23 mouse cellular contexts compared by ENCODE assay signal in genomic region chr17:52878964-52879363, GRCm38 (mm10).
A peak's percentile ranks its signal among the peaks of the same experiment; 100 is the strongest.
DNase-seq lines count a peak whose midpoint lies in the region; ATAC-seq and TF ChIP-seq lines count a peak whose summit lies in the region.
"Had no signal": no experiment of that assay in that cellular context is flagged by ENCODE, and none has a peak within 500 bp of the region (broad histone marks: within the 10 kb centered on the region; RNA-seq: fewer than 3 reads in every experiment).

No protein-coding gene starts in this region.

- H3K36me3 ChIP-seq in lung, embryonic 14.5 days (ENCODE audit: insufficient read depth): no peaks in the 10 kb centered on the region
- H3K36me3 ChIP-seq in lung, embryonic 15.5 days: no peaks in the 10 kb centered on the region
- no peaks in the 10 kb centered on the region for H3K36me3 ChIP-seq in lung, postnatal 0 days (ENCODE audit: insufficient read depth, low read length)
- no peaks in the 10 kb centered on the region for H3K36me3 ChIP-seq in lung, embryonic 16.5 days (ENCODE audit: control insufficient read depth, insufficient read depth, low read length)
- H3K36me3 ChIP-seq: G1E had no signal

- H3K9ac ChIP-seq in lung, embryonic 14.5 days: no peak overlapping the region
- no peak overlapping the region for H3K9ac ChIP-seq in lung, embryonic 15.5 days
- no peak overlapping the region for H3K9ac ChIP-seq in lung, postnatal 0 days (replicated peaks; ENCODE audit: low read depth)
- no peak overlapping the region for H3K9ac ChIP-seq in lung, embryonic 16.5 days (ENCODE audit: low read length)

- no peak overlapping the region for H3K4me3 ChIP-seq in lung, embryonic 14.5 days (ENCODE audit: low read depth, low read length)
- no peak overlapping the region for H3K4me3 ChIP-seq in lung, embryonic 15.5 days
- H3K4me3 ChIP-seq in lung, postnatal 0 days (ENCODE audit: low read depth, low read length): no peak overlapping the region
- H3K4me3 ChIP-seq in lung, embryonic 16.5 days (ENCODE audit: low read length): no peak overlapping the region

- no peak; the same call in 1 of the 2 replicates for ATAC-seq in lung, embryonic 14.5 days (ENCODE audit: insufficient read depth)
- peak; percentile 59; the same call in 1 of the 2 replicates for ATAC-seq in lung, embryonic 15.5 days (ENCODE audit: borderline replicate concordance, extremely low read depth, low FRiP score, low TSS enrichment)
- no peak for ATAC-seq in lung, postnatal 0 days
- ATAC-seq in lung, embryonic 16.5 days (ENCODE audit: low read depth): peak; percentile 70; the same call in 1 of the 2 replicates
- ATAC-seq: activated CD4-positive, CD25-positive, alpha-beta regulatory T cell, adult 4 months; CD4-positive, CD25-positive, alpha-beta regulatory T cell, adult 4 months; Patski had no signal

- peak; percentile 51 for DNase-seq in lung, embryonic 14.5 days
- no peak for DNase-seq in lung, postnatal 10 days
- no peak for DNase-seq in lung, postnatal 0 days (ENCODE audit: low spot score)
- no peak for DNase-seq in lung, adult 18-20 months
- peak; percentile 14 for DNase-seq in ZHBTc4 (ENCODE audit: low read depth, low spot score)
- no peak for DNase-seq in urinary bladder, adult 2 months (ENCODE audit: low spot score)
- DNase-seq: adrenal gland, adult 2 months; adrenal gland, adult 8-10 months; adrenal gland, postnatal 10 days; adrenal gland, postnatal 14 days; adrenal gland, postnatal 25 days; adrenal gland, postnatal 36 days; B cell, adult 2 months; cerebellum, adult 11 months; cerebellum, adult 11-12 months; cerebellum, adult 18-20 months had no signal

- no peak for TF ChIP-seq EP300 in lung, postnatal 0 days (IDR thresholded peaks at IDR 0.05)

- no peak; the same call in 1 of the 2 replicates for TF ChIP-seq CTCF in lung, embryonic 14.5 days (IDR thresholded peaks at IDR 0.05; ENCODE audit: low read depth)
- TF ChIP-seq CTCF in lung, postnatal 0 days (IDR thresholded peaks at IDR 0.05): no peak

- no peak overlapping the region for H3K27ac ChIP-seq in lung, embryonic 14.5 days (ENCODE audit: low read depth)
- no peak overlapping the region for H3K27ac ChIP-seq in lung, embryonic 15.5 days
- H3K27ac ChIP-seq in lung, postnatal 0 days (ENCODE audit: low read length): no peak overlapping the region
- no peak overlapping the region for H3K27ac ChIP-seq in lung, embryonic 16.5 days (ENCODE audit: low read length)

- H3K9me3 ChIP-seq in lung, embryonic 14.5 days (ENCODE audit: low read depth, low read length): no peaks in the 10 kb centered on the region
- no peaks in the 10 kb centered on the region for H3K9me3 ChIP-seq in lung, embryonic 15.5 days
- H3K9me3 ChIP-seq in lung, postnatal 0 days (ENCODE audit: low read length): no peaks in the 10 kb centered on the region
- H3K9me3 ChIP-seq in lung, embryonic 16.5 days (ENCODE audit: control insufficient read depth, low read length): no peaks in the 10 kb centered on the region

- WGBS in lung, embryonic 14.5 days: 29% methylated on average over 1 of the region's 1 CpGs
- 32% methylated on average over 1 of the region's 1 CpGs for WGBS in lung, embryonic 15.5 days
- WGBS in lung, postnatal 0 days: 17% methylated on average over 1 of the region's 1 CpGs
- 36% methylated on average over 1 of the region's 1 CpGs for WGBS in lung, embryonic 16.5 days

- no peak overlapping the region for H3K4me2 ChIP-seq in lung, embryonic 14.5 days
- no peak overlapping the region for H3K4me2 ChIP-seq in lung, embryonic 15.5 days
- no peak overlapping the region for H3K4me2 ChIP-seq in lung, postnatal 0 days (replicated peaks; ENCODE audit: low read depth, low read length)
- no peak overlapping the region for H3K4me2 ChIP-seq in lung, embryonic 16.5 days (ENCODE audit: low read depth, low read length)

- H3K4me1 ChIP-seq in lung, embryonic 14.5 days (ENCODE audit: insufficient read depth): no peaks in the 10 kb centered on the region
- no peaks in the 10 kb centered on the region for H3K4me1 ChIP-seq in lung, embryonic 15.5 days
- no peaks in the 10 kb centered on the region for H3K4me1 ChIP-seq in lung, postnatal 0 days (ENCODE audit: insufficient read depth, low read depth, low read length)
- no peaks in the 10 kb centered on the region for H3K4me1 ChIP-seq in lung, embryonic 16.5 days (replicated peaks; ENCODE audit: control insufficient read depth, insufficient read depth, low read length)

- no peaks in the 10 kb centered on the region for H3K27me3 ChIP-seq in lung, embryonic 14.5 days (ENCODE audit: insufficient read depth, low read length)
- no peaks in the 10 kb centered on the region for H3K27me3 ChIP-seq in lung, embryonic 15.5 days
- no peaks in the 10 kb centered on the region for H3K27me3 ChIP-seq in lung, postnatal 0 days (replicated peaks; ENCODE audit: insufficient read depth, low read length)
- H3K27me3 ChIP-seq in lung, embryonic 16.5 days (ENCODE audit: control insufficient read depth, insufficient read depth, low read depth, low read length): no peaks in the 10 kb centered on the region
- H3K27me3 ChIP-seq: CH12.LX, Patski had no signal

Comparison
In these comparisons a context has a peak if more than half of its experiments do, and no peak if none do; other contexts are left out.
1. ATAC-seq: peak in lung, embryonic 15.5 days (single experiment) and lung, embryonic 16.5 days (single experiment); none in lung, embryonic 14.5 days (single experiment) and lung, postnatal 0 days (single experiment).
2. DNase-seq: peak in lung, embryonic 14.5 days (single experiment) and ZHBTc4 (single experiment); none in lung, postnatal 10 days (single experiment), lung, postnatal 0 days (single experiment), lung, adult 18-20 months (0 of 2) and urinary bladder, adult 2 months (single experiment).